Mouse (Mus musculus) small intestine, adult 10 weeks (tissue): ENCODE results near the gene Pnpla3. TPM values are rescaled to one million over a fixed set of nuclear protein-coding genes. Genes with fewer than 3 reads are reported as not detected.

Experiments
- polyA plus RNA-seq: library from polyadenylated mRNA; stranded (reverse); fragments of 350-450 nt; fragmentation: Illumina TruSeq; extraction: RNeasy Lipid Tissue Mini Kit (QIAGEN cat#74804); gene quantifications from one replicate; pipeline ENCODE4 v1.2.3, GENCODE M21; 2014; ENCODE audit warnings: low replicate concordance

Pnpla3 gene
- polyA plus RNA-seq: not detected

GRCm38 (mm10) chr15:84167600-84167999, at the start of gene Pnpla3:
Gene Pnpla3 (plus strand): TSS chr15:84167837.

GRCm38 (mm10) chr15:84123075-84123474, 44.6 kb upstream of the Pnpla3 start, which contains the start of gene Pnpla5:
Gene Pnpla5 (minus strand): TSS chr15:84123175.

GRCm38 (mm10) chr15:84192058-84192791, 24.6 kb downstream of the Pnpla3 start, which contains the start of gene Samm50:
Gene Samm50 (plus strand): TSS chr15:84192241.

GRCm38 (mm10) chr15:84231721-84232561, 64.3 kb downstream of the Pnpla3 start, which contains the start of gene Parvb:
Gene Parvb (plus strand): TSS chr15:84232043.

Other genes starting within 250 kb of the Pnpla3 start
- gene Efcab6, start 102.5 kb upstream of the Pnpla3 start, polyA plus RNA-seq: not detected
- gene Sult4a1, start 62.1 kb upstream of the Pnpla3 start, polyA plus RNA-seq: 0.30 TPM
- not detected for gene Pnpla5, start 44.7 kb upstream of the Pnpla3 start, polyA plus RNA-seq
- gene Samm50, start 24.4 kb downstream of the Pnpla3 start, polyA plus RNA-seq: 33.3 TPM
- 0.63 TPM for gene Parvb, start 64.2 kb downstream of the Pnpla3 start, polyA plus RNA-seq
- gene Parvg, start 156.2 kb downstream of the Pnpla3 start, polyA plus RNA-seq: not detected